Mouse (Mus musculus): Measurements from ENCODE around the gene Rsg1. TPM values are rescaled to one million over a fixed set of nuclear protein-coding genes. Genes with fewer than 3 reads are reported as not detected.

The Rsg1 gene
- polyA plus RNA-seq, 1 experiment from 2014 or later, result 1.4 TPM

Other genes starting within 250 kb of the Rsg1 start
- 17.4 and 20.3 TPM in 2 replicates for gene Atp13a2, start 227.1 kb upstream of the Rsg1 start, polyA plus RNA-seq (2015; fragmentation: Nextera tagmentation; extraction: Ambion mirVana)
- gene Mfap2, start 203.5 kb upstream of the Rsg1 start, polyA plus RNA-seq (2015; fragmentation: Nextera tagmentation; extraction: Ambion mirVana), result 17.5 and 21.1 TPM in 2 replicates
- gene Crocc, start 153.4 kb upstream of the Rsg1 start, polyA plus RNA-seq (2015; fragmentation: Nextera tagmentation; extraction: Ambion mirVana), result 0.77 and 0.88 TPM in 2 replicates
- 97.2 and 98.6 TPM in 2 replicates for gene Necap2, start 135.6 kb upstream of the Rsg1 start, polyA plus RNA-seq (2015; fragmentation: Nextera tagmentation; extraction: Ambion mirVana)
- gene Spata21, start 125.6 kb upstream of the Rsg1 start, polyA plus RNA-seq (2015; fragmentation: Nextera tagmentation; extraction: Ambion mirVana), result not detected in 2 replicates
- gene Szrd1, start 74.2 kb upstream of the Rsg1 start, polyA plus RNA-seq (2015; fragmentation: Nextera tagmentation; extraction: Ambion mirVana), result 18.1 and 20.7 TPM in 2 replicates
- gene Fbxo42, start 66.0 kb upstream of the Rsg1 start, polyA plus RNA-seq (2015; fragmentation: Nextera tagmentation; extraction: Ambion mirVana), result 17.9 and 18.3 TPM in 2 replicates
- gene Arhgef19, start 25.5 kb downstream of the Rsg1 start, polyA plus RNA-seq (2015; fragmentation: Nextera tagmentation; extraction: Ambion mirVana), result 1.5 TPM in 2 replicates
- gene Epha2, start 87.3 kb downstream of the Rsg1 start, polyA plus RNA-seq (2015; fragmentation: Nextera tagmentation; extraction: Ambion mirVana), result 0.75 and 0.79 TPM in 2 replicates
- 0.08 TPM in 1 of 2 replicates, not detected in the other for gene Fam131c, start 154.3 kb downstream of the Rsg1 start, polyA plus RNA-seq (2015; fragmentation: Nextera tagmentation; extraction: Ambion mirVana)
- gene Clcnka, start 184.8 kb downstream of the Rsg1 start, polyA plus RNA-seq (2015; fragmentation: Nextera tagmentation; extraction: Ambion mirVana), result not detected in 2 replicates
- not detected in 2 replicates for gene Clcnkb, start 202.1 kb downstream of the Rsg1 start, polyA plus RNA-seq (2015; fragmentation: Nextera tagmentation; extraction: Ambion mirVana)
- 0.24 and 0.47 TPM in 2 replicates for gene Hspb7, start 206.8 kb downstream of the Rsg1 start, polyA plus RNA-seq (2015; fragmentation: Nextera tagmentation; extraction: Ambion mirVana)
- gene Srarp, start 222.1 kb downstream of the Rsg1 start, polyA plus RNA-seq (2015; fragmentation: Nextera tagmentation; extraction: Ambion mirVana), result not detected in 2 replicates
- gene Zbtb17, start 230.7 kb downstream of the Rsg1 start, polyA plus RNA-seq (2015; fragmentation: Nextera tagmentation; extraction: Ambion mirVana), result 8.5 and 8.9 TPM in 2 replicates